Mouse (Mus musculus) cerebellum, adult 9-10 months (tissue): ENCODE measurements around the gene Chd4.

Experiments
- DNase-seq: peaks from one replicate; pipeline ENCODE4 v3.0.0; 2022

Gene Chd4

DNA sequence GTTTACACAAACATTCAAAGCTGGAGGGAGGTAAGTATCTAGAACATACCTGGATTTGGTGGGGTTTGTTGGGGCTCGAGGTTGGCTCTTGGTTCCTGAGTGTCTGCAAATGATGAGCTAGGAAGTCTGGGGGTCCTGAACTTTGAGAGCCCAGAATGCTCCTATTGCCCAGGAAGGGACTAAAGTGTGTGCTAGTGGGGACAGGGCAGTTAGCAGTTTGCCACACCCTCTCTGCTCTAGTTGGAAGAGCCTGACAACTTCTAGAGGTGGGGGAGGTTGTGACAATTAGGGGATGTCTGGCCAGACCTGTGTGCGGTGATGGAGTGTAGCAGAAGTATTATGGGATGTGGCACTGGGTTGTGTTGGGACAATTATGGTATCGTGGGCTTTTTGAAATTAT is 938 bp upstream of the Chd4 start:
- no peak for DNase-seq

DNA sequence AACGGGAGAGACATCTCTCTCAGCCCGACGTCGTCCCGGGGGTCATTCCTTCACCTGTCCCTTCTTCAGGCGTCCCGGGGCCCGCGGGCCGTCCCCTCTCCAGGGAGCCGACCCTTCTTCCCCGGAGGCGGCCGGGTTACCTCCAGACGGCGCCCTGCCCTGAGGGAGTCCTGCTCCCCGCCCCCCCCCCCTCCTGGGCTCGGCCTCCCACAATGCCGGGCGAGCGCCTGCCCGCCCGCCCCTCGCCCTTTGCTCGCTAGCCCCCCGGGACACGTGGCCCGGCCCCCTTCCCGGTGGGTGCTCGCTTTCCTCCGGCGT is 457 bp downstream of the Chd4 start:
- DNase-seq, result no peak

GRCm38 (mm10) chr6:125096597-125097345 is 990 bp downstream of the Chd4 start:
- peak; percentile 80 for DNase-seq

- DNase-seq, result peak; percentile 71
Observed at GRCm38 (mm10) chr6:125097346-125097689, 1.5 kb downstream of the Chd4 start.

- peak; percentile 42 for DNase-seq
Observed at GRCm38 (mm10) chr6:125097951-125098350, 2.2 kb downstream of the Chd4 start.

DNA sequence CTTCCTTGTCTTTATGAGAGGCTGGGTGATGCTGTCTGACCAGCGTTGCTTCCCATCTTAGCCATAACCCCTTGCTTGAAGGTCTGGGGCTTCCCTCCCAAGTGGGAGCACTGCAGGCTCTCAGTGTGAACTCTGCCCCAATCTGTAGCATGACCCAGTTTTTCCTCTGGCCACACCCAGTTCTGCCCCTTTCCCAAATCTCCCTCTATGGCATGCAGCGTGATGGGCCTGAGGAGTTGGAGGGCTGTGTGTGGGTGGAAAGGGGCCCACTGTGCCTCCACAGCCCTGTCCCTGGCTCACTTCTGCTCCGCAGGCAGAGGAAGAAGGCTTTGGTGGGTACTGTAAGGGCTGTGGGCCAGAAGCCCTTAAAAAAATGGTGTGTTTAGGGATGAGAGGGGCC is 2.7 kb downstream of the Chd4 start:
- DNase-seq, result peak; percentile 56

- peak; percentile 53 for DNase-seq
Observed at GRCm38 (mm10) chr6:125099421-125099971, 3.7 kb downstream of the Chd4 start.

DNA sequence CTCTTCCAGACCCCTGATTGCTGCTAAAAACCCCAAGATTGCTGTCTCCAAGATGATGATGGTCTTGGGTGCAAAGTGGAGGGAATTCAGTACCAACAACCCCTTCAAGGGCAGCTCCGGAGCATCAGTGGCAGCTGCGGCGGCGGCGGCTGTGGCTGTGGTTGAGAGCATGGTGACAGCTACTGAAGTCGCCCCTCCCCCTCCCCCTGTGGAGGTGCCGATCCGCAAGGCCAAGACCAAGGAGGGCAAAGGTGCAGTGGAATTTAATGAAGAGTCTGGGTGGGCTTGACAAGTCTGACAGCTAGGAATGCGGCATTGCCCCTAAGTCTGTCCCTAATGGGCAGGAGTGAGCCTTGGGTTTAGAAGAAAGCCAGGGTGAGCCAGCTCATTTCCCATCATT is 5.7 kb downstream of the Chd4 start:
- no peak for DNase-seq

GRCm38 (mm10) chr6:125104223-125104622 is 8.4 kb downstream of the Chd4 start:
- DNase-seq, result no peak

DNA sequence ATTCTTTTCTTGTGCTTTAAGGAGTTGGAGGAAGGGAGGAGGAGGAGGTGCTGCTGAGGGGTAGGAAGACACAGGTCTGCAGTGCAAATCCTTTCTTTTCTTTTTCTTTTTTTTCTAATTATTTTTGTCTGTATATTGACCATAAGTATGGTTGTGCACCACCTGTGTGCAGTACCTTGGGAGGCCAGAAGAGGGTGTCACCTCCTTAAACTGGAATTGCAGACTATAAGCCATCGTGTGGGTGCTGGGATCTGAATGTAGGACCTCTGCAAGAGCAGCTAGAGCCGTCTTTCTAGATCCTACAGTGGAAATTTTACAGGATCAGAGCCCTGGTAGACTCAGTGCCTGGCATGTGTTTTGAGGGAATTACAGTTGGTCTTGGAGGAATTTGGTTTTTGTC is 11.9 kb downstream of the Chd4 start:
- no peak for DNase-seq

- DNase-seq, result no peak
Observed at GRCm38 (mm10) chr6:125109371-125109770, 13.6 kb downstream of the Chd4 start.

DNA sequence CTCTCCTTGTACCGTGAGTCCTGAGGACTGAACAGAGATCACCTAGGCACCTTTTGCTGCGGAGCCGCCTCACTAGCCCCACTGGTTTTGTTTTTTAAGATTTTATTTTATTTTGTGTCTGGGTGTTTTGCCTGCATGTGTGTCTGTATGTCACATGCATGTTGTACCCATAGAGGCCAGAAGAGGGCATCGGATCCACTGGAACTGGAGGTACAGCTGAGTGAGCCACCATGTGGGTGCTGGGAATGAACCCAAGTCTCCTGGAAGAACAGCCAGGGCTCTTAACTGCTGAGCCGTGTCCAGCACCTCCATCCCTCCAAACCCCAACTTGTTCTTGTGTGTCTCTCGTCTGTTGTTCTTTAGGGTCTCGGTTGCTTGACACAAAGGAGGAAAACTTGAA is 15.1 kb downstream of the Chd4 start:
- peak; percentile 50 for DNase-seq

- DNase-seq, result no peak
Observed at GRCm38 (mm10) chr6:125112553-125112952, 16.8 kb downstream of the Chd4 start.

DNA sequence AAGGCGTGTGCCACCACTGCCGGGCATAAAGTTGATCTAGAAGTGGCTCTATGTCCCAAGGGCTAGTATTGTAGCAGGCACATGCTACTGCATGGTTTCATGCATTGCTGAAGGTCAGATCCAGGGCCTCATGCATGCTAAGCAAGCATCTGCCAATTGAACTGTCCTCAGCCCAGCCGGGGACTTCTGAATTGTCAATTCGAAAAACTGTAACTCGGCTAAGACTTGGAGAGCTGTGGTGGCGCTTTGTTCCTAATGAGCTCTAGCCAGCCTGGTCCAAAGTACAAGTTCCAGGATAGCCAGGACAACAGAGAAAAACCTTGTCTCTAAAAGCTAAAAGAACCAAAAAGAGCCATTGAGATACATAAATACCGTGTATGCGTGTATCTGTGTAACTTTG is 23.6 kb downstream of the Chd4 start:
- DNase-seq, result no peak

GRCm38 (mm10) chr6:125128724-125129123 is 32.9 kb downstream of the Chd4 start:
- no peak for DNase-seq

- no peak for DNase-seq
Observed at GRCm38 (mm10) chr6:125129710-125130402, 34.1 kb downstream of the Chd4 start.

- peak; percentile 80 for DNase-seq
Observed at GRCm38 (mm10) chr6:125131302-125132156, 35.7 kb downstream of the Chd4 start, which contains the start of gene Nop2. Gene Nop2, plus strand, starts transcription at chr6:125131909.

DNA sequence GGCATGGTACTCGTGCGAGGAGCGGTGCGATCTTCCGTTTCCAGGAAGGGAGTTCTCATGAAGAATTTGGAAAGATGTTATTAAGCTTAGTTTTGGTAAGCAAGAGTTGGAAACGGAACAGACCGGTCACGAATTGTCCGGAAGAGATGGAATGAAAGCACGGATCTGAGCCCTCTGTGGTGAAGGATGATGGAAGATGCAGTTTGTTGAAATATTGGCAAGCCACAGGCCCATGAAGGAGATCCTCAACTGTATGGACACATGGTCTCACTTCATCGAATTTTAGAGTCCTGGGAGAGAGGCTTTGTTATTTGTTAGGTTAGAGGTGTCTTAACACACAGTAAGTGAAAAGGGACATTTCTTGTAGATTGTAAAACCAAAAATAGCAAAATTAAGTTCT is 36.7 kb downstream of the Chd4 start:
- DNase-seq, result no peak

- no peak for DNase-seq
Observed at GRCm38 (mm10) chr6:125137002-125137671, 41.4 kb downstream of the Chd4 start.

- no peak for DNase-seq
Observed at GRCm38 (mm10) chr6:125139747-125140146, 44.0 kb downstream of the Chd4 start.

- DNase-seq, result no peak
Observed at GRCm38 (mm10) chr6:125142436-125142835, 46.7 kb downstream of the Chd4 start.

GRCm38 (mm10) chr6:125143128-125143527 is 47.3 kb downstream of the Chd4 start:
- DNase-seq, result no peak

DNA sequence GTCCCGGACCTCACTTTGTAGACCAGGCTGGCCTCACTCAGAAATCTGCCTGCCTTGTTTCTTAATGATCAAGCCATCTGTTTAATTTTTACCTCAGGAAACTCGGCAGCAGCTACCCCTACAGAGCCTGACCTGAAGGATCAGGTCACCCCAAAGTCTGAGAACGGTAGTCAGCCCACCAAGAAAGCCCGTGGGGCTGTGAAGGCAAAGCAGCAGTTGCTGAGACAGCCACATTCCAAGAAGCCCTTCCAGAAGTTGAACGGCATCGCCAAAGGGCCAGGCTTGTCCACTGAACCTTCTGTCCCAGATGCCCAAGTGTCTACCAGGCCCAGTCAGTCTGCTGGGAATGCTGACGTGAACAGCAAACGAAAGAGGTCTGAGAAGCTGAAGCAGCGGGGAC is 48.1 kb downstream of the Chd4 start:
- no peak for DNase-seq
